Mouse (Mus musculus) liver, postnatal 0 days (tissue): ENCODE measurements around the gene Fam161a.

ENCODE experiments used
- CTCF ChIP-seq: sonication (generic); IDR thresholded peaks from 2 replicates; pipeline ENCODE4 v1.5.1; 2016; ENCODE audit warnings: antibody characterized with exemption, low read depth
- EP300 ChIP-seq: IDR thresholded peaks from 2 replicates; pipeline ENCODE4 v1.6.1; 2016; ENCODE audit warnings: antibody characterized with exemption, low read depth, mild to moderate bottlenecking

GRCm38 (mm10) chr11:22973599-22973998 lies 33.7 kb upstream of the Fam161a start:
- TF ChIP-seq CTCF (no peak), EP300 (no peak)
